Mouse (Mus musculus) liver, adult 2 months (tissue): ENCODE results near the gene Vmn2r11. TPM values are rescaled to one million over a fixed set of nuclear protein-coding genes. Genes with fewer than 3 reads are reported as not detected.
"Not testable (repeated sequence)": the region's sequence is repeated elsewhere in the genome, so short reads cannot be mapped to it uniquely, and the experiment has no call there.

Experiments used
- DNase-seq: peaks from one replicate; pipeline ENCODE4 v3.0.0-alpha.2; 2011; ENCODE audit warnings: low read depth, low spot score; ENCODE audit errors: extremely low read depth
- H3K27ac ChIP-seq: fragments of 200-500 bp; replicated peaks from 2 replicates; pipeline ENCODE4 v1.5.1; 2012; ENCODE audit warnings: low read depth, mild to moderate bottlenecking, control low read depth, inconsistent platforms, low read length; ENCODE audit not compliant: insufficient read depth
- H3K27me3 ChIP-seq: fragments of 200-500 bp; 2 replicates; pipeline ENCODE4 v1.6.1; 2012; ENCODE audit warnings: mild to moderate bottlenecking, moderate library complexity, low read length, inconsistent platforms; ENCODE audit not compliant: control insufficient read depth, insufficient read depth
- H3K36me3 ChIP-seq: fragments of 200-500 bp; 2 replicates; pipeline ENCODE4 v1.6.1; 2012; ENCODE audit warnings: low read length, inconsistent platforms; ENCODE audit not compliant: control insufficient read depth, insufficient read depth
- H3K4me1 ChIP-seq: fragments of 200-500 bp; 2 replicates; pipeline ENCODE4 v1.6.1; 2011; ENCODE audit warnings: low read length; ENCODE audit not compliant: control insufficient read depth, insufficient read depth
- H3K4me3 ChIP-seq: fragments of 200-500 bp; 2 replicates; pipeline ENCODE4 v1.5.1; 2011; ENCODE audit warnings: low read depth, mild to moderate bottlenecking, control low read depth, low read length, moderate library complexity; ENCODE audit not compliant: insufficient read depth
- H3K79me2 ChIP-seq: fragments of 200-500 bp; 2 replicates; pipeline ENCODE4 v1.6.1; 2012; ENCODE audit warnings: inconsistent platforms, mild to moderate bottlenecking, low read length, moderate library complexity; ENCODE audit not compliant: control insufficient read depth, insufficient read depth
- H3K9ac ChIP-seq: fragments of 200-500 bp; 2 replicates; pipeline ENCODE4 v1.6.1; 2012; ENCODE audit warnings: low read depth, mild to moderate bottlenecking, control low read depth, inconsistent platforms, low read length
- CTCF ChIP-seq: fragments of 200-500 bp; IDR thresholded peaks from 2 replicates; pipeline ENCODE4 v1.5.1; 2011; ENCODE audit warnings: low read depth, low read length, control low read depth
- POLR2A ChIP-seq: fragments of 200-500 bp; IDR thresholded peaks from 2 replicates; pipeline ENCODE4 v1.6.1; 2011; ENCODE audit warnings: low read length, control low read depth; ENCODE audit not compliant: insufficient read depth; ENCODE audit errors: extremely low read depth
- WGBS: fragments of 180-500 bp; shearing (Covaris S2); methylation state at CpG from one replicate; pipeline ENCODE4 v1.1.7; 2018; 5-methylcytosine and 5-hydroxymethylcytosine counted together
- polyA plus RNA-seq: library from polyadenylated mRNA; depleted of rRNA; stranded (reverse); fragments of >200 nt; gene quantifications from 2 replicates; pipeline ENCODE4 v1.2.3, GENCODE M21; 2012; rRNA removed
- total RNA-seq: library from RNA; depleted of rRNA; stranded (reverse); fragments of >200 nt; gene quantifications from 2 replicates; pipeline ENCODE4 v1.2.3, GENCODE M21; 2014; rRNA removed

Vmn2r11 gene
- total RNA-seq (not detected in 2 replicates), polyA plus RNA-seq (not detected in 2 replicates)

DNA sequence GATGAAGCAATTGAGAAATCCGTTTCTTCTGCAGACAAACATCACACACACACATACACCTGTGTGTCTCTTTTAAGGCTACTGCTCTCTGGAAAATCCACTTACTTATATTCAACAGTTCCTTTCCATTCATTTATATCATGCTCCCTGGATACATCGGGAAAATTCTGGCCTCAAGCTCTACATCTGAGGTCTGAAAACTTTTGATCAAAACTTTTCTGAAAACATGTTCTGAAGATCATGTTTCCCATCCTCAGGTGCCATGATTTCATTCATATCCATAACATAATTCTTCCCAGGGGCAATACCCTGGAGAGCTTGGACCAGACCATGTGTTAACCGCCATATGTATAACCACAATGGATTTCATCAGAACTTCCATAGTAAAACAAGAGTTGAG, at the start of gene Vmn2r11:
TSS of gene Vmn2r11 (minus strand) at position 101 of the 400 bp plus-strand sequence.
- not testable (repeated sequence) for H3K4me3 ChIP-seq, H3K27ac ChIP-seq, H3K9ac ChIP-seq, DNase-seq, H3K36me3 ChIP-seq, H3K27me3 ChIP-seq, H3K4me1 ChIP-seq, H3K79me2 ChIP-seq
- WGBS: 83% methylated on average over 3 of the region's 3 CpGs

DNA sequence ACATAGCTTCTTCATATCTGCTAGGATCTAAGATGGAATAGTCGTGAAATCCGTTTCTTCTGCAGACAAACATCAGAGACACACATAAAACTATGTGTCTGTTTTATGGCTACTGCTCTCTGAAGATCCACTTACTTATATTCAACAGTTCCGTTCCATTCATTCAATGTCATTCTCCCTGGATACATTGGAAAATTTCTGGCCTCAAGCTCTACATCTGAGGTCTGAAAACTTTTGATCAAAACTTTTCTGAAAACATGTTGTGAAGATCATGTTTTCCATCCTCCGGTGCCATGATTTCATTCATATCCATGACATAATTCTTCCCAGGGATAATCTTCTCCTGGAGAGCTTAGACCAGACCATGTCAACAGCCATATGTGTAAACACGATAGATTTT, 38.5 kb upstream of the Vmn2r11 start, which contains the start of gene Vmn2r12:
TSS of gene Vmn2r12 (minus strand) at position 101 of the 400 bp plus-strand sequence.
- DNase-seq, H3K9ac ChIP-seq: not testable (repeated sequence)

DNA sequence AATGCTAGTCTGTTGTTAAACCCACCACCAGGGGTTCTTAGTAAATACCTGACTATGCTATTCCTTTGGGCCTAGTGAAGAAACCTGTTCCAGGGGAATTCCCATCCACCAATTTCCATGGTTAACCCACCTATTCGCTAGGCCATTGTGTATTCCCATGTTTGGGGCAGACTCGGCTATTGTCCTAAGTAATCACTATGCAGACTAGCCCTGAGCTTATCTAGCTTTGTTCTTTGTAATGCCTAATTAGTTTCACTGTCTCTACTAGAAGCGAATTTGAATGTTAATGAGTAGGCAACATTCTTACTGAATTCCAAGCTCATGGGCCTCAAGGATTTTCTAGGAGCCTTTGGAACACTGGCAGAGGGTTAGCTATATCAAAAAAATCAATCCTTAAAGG, 37.1 kb upstream of the Vmn2r11 start:
- not testable (repeated sequence) for H3K36me3 ChIP-seq, H3K4me1 ChIP-seq, H3K27ac ChIP-seq, H3K4me3 ChIP-seq, H3K9ac ChIP-seq, DNase-seq, H3K27me3 ChIP-seq, H3K79me2 ChIP-seq
- 68% methylated on average over 3 of the region's 3 CpGs for WGBS

More for the DNA sequence above, 38.5 kb upstream of the Vmn2r11 start, which contains the start of gene Vmn2r12:
- 79% methylated on average over 5 of the region's 5 CpGs for WGBS
- not testable (repeated sequence) for H3K4me3 ChIP-seq, H3K27me3 ChIP-seq, H3K4me1 ChIP-seq, H3K36me3 ChIP-seq, H3K79me2 ChIP-seq, H3K27ac ChIP-seq

DNA sequence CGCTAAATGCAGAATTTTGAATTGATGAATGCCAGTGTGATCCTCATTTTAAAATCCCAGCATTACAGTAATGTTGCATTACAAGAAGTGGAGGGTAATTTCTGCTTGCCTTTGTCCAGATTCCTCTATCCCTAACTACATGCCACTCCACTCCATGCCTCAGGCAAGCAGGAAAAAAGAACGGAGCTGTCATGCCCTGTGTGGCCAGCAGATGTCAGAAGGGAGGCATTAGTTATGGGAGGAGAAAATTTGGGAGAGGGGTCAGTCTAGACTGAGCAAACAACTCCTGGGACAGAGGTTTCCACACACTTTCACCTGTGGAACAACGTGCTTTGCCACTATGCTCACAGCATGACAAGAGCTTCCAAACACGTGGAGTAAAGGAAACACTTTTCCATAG, 12.6 kb upstream of the Vmn2r11 start:
- H3K27me3 ChIP-seq, H3K9ac ChIP-seq, H3K79me2 ChIP-seq, H3K36me3 ChIP-seq, H3K27ac ChIP-seq, H3K4me1 ChIP-seq, H3K4me3 ChIP-seq: not testable (repeated sequence)
- peak; percentile 43; the same call in 1 of the 2 replicates for TF ChIP-seq CTCF
- 47% methylated on average over 4 of the region's 4 CpGs for WGBS
- peak; percentile 4 for DNase-seq

DNA sequence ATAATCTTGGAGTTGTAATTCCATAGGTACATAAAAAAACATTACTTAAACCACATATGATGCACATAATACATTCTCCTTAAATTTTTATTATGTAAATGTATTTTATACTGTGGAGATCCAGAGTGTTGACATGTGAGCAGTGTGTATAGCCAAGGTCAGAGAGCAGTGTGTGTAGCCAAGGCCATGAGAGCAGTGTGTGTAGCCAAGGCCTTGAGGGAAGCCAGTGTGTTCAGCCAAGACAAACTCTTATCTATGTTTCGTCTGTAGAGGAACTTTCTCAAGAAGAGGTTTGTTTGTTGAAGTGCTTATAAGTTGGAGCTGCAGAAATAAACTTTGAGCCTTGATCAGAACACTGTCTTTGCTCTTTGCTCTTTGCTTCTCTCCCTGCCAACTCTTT, 4.1 kb downstream of the Vmn2r11 start:
- peak; percentile 10 for DNase-seq
- Histone ChIP-seq H3K27ac (no peak overlapping the region), H3K79me2 (no peaks in the 10 kb centered on the region), H3K4me3 (no peak overlapping the region), H3K9ac (no peak overlapping the region), H3K27me3 (no peaks in the 10 kb centered on the region), H3K4me1 (no peaks in the 10 kb centered on the region), H3K36me3 (no peaks in the 10 kb centered on the region)
- TF ChIP-seq POLR2A: no peak
- no peak for TF ChIP-seq CTCF
- 42% methylated on average over 1 of the region's 1 CpGs for WGBS

DNA sequence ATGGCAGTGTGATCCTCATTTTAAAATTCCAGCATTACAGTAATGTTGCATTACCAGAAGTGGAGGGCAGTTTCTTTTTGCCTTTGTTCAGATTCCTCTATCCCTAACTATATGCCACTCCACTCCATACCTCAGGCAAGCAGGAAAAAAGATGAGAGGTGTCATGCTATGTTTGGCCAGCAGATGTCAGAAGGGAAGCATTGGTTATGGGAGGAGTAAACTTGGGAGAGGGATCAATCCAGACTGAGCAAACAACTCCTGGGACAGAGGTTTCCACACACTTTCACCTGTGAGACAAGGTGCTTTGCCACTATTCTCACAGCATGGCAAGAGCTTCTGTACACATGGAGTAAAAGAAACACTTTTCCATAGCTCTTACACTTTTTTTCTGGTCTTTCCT, 26.8 kb downstream of the Vmn2r11 start:
- Histone ChIP-seq H3K79me2 (no peaks in the 10 kb centered on the region), H3K4me3 (no peak overlapping the region), H3K36me3 (no peaks in the 10 kb centered on the region), H3K27ac (no peak overlapping the region), H3K4me1 (no peaks in the 10 kb centered on the region), H3K9ac (no peak overlapping the region), H3K27me3 (no peaks in the 10 kb centered on the region)
- peak; percentile 38 for TF ChIP-seq CTCF
- no peak for TF ChIP-seq POLR2A
- DNase-seq: peak; percentile 62

DNA sequence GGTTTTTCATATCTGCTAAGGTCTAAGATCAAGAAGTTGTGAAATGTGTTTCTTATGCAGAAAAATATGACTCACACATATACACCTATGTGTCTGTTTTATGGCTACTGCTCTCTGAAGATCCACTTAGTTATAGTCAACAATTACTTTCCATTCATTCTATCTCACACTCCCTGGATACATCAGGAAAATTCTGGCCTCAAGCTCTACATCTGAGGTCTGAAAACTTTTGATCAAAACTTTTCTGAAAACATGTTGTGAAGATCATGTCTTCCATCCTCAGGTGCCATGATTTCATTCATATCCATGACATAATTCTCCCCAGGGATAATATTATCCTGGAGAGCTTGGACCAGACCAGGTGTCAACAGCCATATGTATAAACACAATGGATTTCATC, 52.9 kb downstream of the Vmn2r11 start, which contains the start of gene Vmn2r10:
TSS of gene Vmn2r10 (minus strand) at position 101 of the 400 bp plus-strand sequence.
- not testable (repeated sequence) for H3K36me3 ChIP-seq, H3K27ac ChIP-seq, H3K79me2 ChIP-seq, H3K27me3 ChIP-seq, H3K4me1 ChIP-seq, H3K4me3 ChIP-seq, H3K9ac ChIP-seq, DNase-seq

Other genes with a start within 250 kb of the Vmn2r11 start
- not detected in 2 replicates for gene Vmn2r9, start 207.0 kb downstream of the Vmn2r11 start, total RNA-seq
- not detected in 2 replicates for gene Vmn2r9, start 207.0 kb downstream of the Vmn2r11 start, polyA plus RNA-seq
- gene Vmn2r10, start 53.0 kb downstream of the Vmn2r11 start, total RNA-seq: not detected in 2 replicates
- not detected in 2 replicates for gene Vmn2r10, start 53.0 kb downstream of the Vmn2r11 start, polyA plus RNA-seq
- gene Vmn2r12, start 38.4 kb upstream of the Vmn2r11 start, total RNA-seq: not detected in 2 replicates
- gene Vmn2r12, start 38.4 kb upstream of the Vmn2r11 start, polyA plus RNA-seq: not detected in 2 replicates
- gene Vmn2r13, start 132.6 kb upstream of the Vmn2r11 start, total RNA-seq: not detected in 2 replicates
- gene Vmn2r13, start 132.6 kb upstream of the Vmn2r11 start, polyA plus RNA-seq: not detected in 2 replicates
- not detected in 2 replicates for gene Vmn2r14, start 165.1 kb upstream of the Vmn2r11 start, total RNA-seq
- gene Vmn2r14, start 165.1 kb upstream of the Vmn2r11 start, polyA plus RNA-seq: not detected in 2 replicates
- not detected in 2 replicates for gene Vmn2r15, start 238.1 kb upstream of the Vmn2r11 start, total RNA-seq
- not detected in 2 replicates for gene Vmn2r15, start 238.1 kb upstream of the Vmn2r11 start, polyA plus RNA-seq